Mouse (Mus musculus) spleen, embryonic (tissue): ENCODE data around the gene Gstm4.
"Not testable (repeated sequence)": the region's sequence is repeated elsewhere in the genome, so short reads cannot be mapped to it uniquely, and the experiment has no call there.

ENCODE experiments used
- CTCF ChIA-PET: fragments of 350-600 bp; sonication (Branson Sonifier 250); formaldehyde crosslinking; loops from one replicate; lab custom pipeline; 2022; lab: Charles Lee

The Gstm4 gene

DNA sequence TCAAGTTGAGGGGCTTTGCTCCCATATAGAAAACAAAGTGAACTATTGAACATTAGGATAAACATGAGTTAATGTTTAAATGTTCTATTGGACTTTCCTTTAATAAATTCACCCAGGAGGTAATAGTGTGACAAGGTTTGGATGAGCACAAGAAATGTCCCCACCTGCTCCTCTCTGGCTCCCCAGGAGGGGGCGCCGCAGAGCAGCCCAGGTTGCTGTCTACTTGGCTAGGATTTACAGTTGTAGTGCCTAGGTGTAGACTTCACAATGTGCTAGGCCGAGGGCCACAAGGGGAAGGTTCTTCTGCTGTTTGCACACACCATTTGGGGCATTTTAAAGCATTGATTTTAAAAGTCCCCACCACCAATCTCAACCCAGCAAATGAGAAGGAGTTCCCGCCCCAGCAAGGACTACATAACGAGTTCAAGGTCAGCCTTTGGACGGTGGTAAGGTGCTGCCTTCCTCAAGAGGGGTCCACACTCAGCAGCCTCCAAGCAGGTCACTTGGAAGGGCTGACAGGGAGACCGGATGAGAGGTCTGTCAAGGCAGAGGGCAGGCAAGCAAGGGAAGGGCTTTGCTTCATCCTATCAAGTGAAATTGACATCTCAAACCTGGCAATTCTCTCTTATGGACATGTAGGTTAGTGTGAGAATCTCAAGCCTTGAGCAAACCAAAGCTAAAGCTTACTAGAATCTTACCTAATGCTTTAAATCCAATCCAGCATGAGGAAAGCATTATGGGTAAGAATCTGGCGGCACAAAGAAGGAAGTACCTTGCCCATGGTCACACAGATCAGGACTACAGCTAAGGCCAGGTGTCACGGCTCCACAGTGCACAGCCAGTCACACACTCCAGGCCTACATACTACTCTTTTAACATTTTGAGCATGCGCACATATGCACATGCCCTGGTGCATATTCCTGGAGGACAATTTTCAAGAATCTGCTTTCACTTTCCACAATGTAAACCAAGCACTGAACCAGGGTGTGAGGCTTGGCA, 25.9 kb upstream of the Gstm4 start:
- CTCF ChIA-PET: interaction anchor here (1.0 kb wide), 1 partner anchor 77 kb away, joined by 3 read pairs; no protein-coding TSS in a partner anchor

- CTCF ChIA-PET: interaction anchor here (0.6 kb wide), 1 partner anchor 254 kb away, joined by 3 read pairs; no protein-coding TSS in a partner anchor
Observed at GRCm38 (mm10) chr3:108069231-108069870, 24.7 kb upstream of the Gstm4 start.

DNA sequence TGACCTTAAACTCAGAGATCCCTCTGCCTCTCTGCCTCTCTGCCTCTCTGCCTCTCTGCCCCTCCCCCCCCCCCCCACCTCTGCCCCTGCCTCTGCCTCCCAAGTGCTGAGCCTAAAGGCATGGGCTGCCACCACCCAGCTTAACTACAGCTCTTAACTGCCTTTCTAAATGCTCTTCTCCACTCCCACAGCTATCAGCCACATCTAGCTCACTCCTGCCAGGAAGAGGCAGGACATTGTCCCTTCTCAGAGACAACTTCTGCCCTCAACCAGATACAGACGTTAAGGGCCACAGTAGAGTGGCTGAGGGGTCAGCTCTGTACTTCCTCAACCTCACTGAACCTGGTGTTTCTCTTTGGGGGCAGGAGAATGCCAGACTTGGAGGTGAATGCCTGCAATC, 24.1 kb upstream of the Gstm4 start:
- CTCF ChIA-PET: interaction anchor here (0.6 kb wide), 1 partner anchor 253 kb away, joined by 3 read pairs; no protein-coding TSS in a partner anchor

GRCm38 (mm10) chr3:108067370-108067934, 22.8 kb upstream of the Gstm4 start:
- CTCF ChIA-PET: interaction anchor here (0.5 kb wide), 1 partner anchor 891 kb away, joined by 7 read pairs; no protein-coding TSS in a partner anchor

GRCm38 (mm10) chr3:108065551-108065950, 20.9 kb upstream of the Gstm4 start:
- CTCF ChIA-PET: no interaction called here

DNA sequence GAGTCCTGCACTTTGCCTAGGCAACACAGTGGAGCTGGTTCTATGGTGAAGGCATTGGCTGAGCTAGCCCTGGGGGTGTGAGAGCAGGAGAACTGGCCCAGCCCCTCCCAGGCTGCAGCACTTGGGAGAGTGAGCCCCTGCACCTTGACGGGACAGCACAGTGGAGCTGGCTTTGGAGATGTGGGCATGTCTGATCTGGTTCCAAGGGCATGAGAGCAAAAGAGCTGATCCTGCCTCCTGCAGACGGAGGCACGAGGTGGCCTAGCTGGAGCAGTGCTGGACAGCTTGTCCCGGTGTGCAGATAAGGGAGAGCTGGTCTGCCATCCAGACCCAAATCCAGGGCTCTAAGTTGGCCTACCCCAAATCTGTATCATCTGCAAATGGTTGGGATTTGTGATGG, 20.0 kb upstream of the Gstm4 start:
- CTCF ChIA-PET: no interaction called here

GRCm38 (mm10) chr3:108062648-108063047, 18.0 kb upstream of the Gstm4 start:
- CTCF ChIA-PET: no interaction called here

DNA sequence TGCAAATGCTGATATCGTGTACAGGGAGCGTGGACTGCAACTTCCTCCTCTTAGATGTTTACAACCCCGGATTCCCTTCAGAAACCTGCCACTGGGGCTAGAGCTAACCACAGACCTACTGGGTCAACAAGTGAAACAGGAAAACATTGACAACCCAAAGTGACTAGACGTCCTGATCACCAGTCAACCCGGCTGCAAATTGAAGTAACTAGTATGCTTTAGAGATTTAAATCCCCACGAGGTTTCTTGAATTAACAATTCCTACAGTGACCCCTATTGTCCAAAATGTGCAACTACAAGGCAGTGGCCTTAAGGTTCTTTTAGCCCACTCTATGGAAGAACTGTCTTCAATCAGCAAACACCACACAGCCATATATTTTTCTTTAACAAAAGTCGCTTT, 16.7 kb upstream of the Gstm4 start:
- CTCF ChIA-PET: no interaction called here

DNA sequence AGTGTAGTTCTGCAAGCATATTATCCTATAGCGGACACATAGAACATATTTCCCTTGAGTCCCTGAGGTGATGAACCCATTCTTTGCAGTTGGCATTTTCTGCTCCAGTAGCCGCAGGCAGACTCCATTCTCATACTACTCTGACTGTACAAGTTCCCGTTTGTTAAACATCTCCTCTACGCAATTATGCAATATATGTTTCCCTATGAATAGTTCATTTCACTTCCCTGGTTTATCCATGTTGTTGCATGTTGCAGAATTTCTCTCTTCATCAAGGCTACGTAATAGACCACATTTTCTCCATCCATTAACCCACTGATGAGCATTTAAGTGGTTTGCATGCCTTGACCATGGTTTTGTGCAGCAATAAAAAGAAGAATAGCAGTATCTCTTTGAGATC, 5.8 kb upstream of the Gstm4 start:
- CTCF ChIA-PET: no interaction called here

DNA sequence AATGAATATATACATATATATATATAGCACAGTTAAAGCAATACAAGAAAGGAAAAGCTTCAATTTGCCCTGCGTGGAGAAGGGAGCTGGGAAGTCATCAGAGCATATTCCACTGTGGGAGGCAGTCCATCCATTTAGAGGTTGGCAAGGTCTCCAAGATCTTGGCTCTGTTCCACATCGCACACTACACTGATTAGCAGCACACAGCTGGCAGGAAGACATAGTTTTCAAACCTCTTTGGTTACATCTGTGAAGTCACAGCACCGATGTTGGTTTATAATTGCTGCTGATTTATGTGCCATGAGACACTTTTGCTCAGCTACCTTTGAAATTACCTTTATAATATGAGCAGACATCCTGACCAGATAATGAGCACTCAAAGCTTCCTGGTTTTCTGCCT, 3.6 kb upstream of the Gstm4 start:
- CTCF ChIA-PET: no interaction called here

- CTCF ChIA-PET: no interaction called here
Observed at GRCm38 (mm10) chr3:108046944-108047655, 2.4 kb upstream of the Gstm4 start.

- CTCF ChIA-PET: no interaction called here
Observed at GRCm38 (mm10) chr3:108033156-108033555, 11.5 kb downstream of the Gstm4 start.

- CTCF ChIA-PET: no interaction called here
Observed at GRCm38 (mm10) chr3:108032113-108032512, 12.6 kb downstream of the Gstm4 start.

DNA sequence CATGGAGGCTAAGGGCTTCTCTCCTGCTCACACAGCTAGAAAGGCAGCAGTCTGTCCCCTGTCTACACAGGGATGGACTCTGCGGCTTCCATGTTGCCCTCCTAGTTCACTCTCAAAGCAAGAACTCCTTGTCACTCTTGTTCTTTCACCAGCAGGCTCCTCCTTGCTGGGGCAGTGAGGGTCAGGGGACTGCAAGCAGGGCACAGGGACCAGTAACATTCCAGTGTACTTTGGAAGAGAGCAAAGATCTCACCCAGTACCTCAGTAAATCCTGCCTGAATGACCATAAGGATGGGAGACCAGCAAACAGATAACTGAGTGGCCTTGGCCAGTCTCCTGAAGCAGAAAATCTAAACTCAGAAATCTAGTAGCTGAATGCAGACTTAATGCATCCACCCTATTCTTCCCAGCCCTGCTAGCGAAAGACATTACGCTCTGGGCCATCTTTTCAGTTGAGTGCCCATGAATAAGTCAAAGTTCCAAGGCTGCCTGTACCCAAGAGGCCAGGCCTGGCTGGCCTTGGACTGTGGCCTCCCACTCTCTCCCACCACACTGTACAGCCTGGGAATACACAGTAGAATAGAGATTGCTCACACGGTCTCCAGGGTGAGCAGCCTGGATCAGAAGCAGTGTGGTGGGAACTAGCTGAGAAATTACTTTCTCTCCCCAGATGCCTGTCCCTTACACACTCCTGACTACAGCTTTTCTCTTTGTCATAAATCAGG, 15.9 kb downstream of the Gstm4 start:
- CTCF ChIA-PET: no interaction called here

DNA sequence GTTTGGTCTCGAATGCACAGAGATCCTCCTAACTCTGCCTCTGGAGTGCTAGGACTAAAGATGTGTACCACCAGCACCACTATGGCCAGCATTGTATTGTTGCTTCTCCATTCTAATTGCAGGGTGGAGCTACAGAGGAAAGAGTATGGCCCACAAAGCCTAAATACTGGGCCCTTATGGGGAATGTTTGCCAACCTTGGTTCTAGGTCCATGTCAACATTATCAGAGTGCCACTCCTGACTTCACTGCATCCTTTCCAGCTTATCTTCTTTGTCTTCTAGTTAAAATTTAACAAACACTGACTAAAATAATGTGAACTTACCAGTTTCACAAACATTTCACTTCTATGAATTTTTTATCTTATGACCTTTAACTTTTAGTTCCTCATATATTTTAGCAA, 18.1 kb downstream of the Gstm4 start:
- CTCF ChIA-PET: no interaction called here

DNA sequence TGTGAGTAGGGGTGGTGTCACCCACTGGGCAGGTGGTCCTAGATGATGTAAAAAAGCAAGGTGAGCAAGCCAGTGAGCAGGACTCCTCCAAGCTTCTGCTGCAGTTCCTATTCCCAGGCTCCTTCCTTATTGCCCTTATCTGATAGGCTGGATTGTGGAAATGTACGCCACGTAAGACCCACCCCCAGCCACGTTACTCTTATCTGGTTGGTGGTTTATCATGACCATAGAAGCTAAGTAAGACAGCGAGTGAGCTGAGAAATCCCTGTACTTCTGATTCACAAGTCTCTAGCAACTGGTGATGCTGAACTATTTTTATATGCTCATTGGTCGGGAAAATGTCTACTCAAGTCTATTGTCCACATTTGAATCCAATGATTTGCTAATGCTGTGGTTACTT, 18.6 kb downstream of the Gstm4 start:
- CTCF ChIA-PET: no interaction called here

DNA sequence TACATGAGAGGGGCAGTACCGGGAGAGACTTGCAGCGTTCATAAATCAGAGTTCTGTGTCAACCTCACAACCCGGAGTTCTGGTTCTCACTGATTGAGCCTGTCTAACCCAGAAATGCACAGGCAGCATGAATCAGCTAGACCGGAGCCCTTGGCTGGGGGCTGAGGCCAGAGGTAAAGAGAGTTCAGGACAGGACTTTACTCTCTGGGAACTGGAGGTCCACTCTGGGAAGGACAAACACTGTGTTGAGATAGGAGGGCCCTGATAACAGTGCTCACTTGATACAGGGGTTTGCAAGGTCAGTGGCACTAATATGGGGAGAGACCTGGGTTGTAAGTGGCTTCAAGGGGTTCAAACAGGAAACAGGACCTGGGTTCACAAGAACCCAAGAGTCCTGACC, 19.4 kb downstream of the Gstm4 start:
- CTCF ChIA-PET: no interaction called here

- CTCF ChIA-PET: no interaction called here
Observed at GRCm38 (mm10) chr3:108022650-108023049, 22.0 kb downstream of the Gstm4 start.

- CTCF ChIA-PET: not testable (repeated sequence)
Observed at GRCm38 (mm10) chr3:108020351-108021022, 24.2 kb downstream of the Gstm4 start.

- CTCF ChIA-PET: not testable (repeated sequence)
Observed at GRCm38 (mm10) chr3:108019226-108019625, 25.5 kb downstream of the Gstm4 start.
